Mouse (Mus musculus) brain, embryonic 14.5 days (tissue): ENCODE measurements at regions not wholly inside any gene's neighbourhood (a gene's known extent, or its start where the extent isn't known, plus 50 kb on each side); places are given as distances from the start of the nearest gene placed in this dataset.

ENCODE experiments used
- DNase-seq: peaks from one replicate; pipeline ENCODE4 v3.0.0-alpha.2; 2011; ENCODE audit warnings: low read depth
- CTCF ChIP-seq: fragments of 200-500 bp; IDR thresholded peaks from 2 replicates; pipeline ENCODE4 v1.5.1; 2012; ENCODE audit warnings: inconsistent platforms, mild to moderate bottlenecking, moderate library complexity, borderline replicate concordance; ENCODE audit not compliant: insufficient read depth, insufficient read length; ENCODE audit errors: extremely low read depth
- POLR2A ChIP-seq: fragments of 200-500 bp; IDR thresholded peaks from 2 replicates; pipeline ENCODE4 v1.6.1; 2012; ENCODE audit warnings: mild to moderate bottlenecking, inconsistent platforms, borderline replicate concordance; ENCODE audit not compliant: poor library complexity, insufficient read depth, insufficient read length, severe bottlenecking; ENCODE audit errors: extremely low read depth

- no peak for DNase-seq
- TF ChIP-seq POLR2A: no peak
- no peak for TF ChIP-seq CTCF
These were observed 52.4 kb upstream of the Adcy1 start for GRCm38 (mm10) chr11:7010858-7011257.

- TF ChIP-seq POLR2A: no peak
- no peak for TF ChIP-seq CTCF
- DNase-seq: no peak
These were observed 64.0 kb upstream of the Adcy1 start for GRCm38 (mm10) chr11:6999329-6999728.

GRCm38 (mm10) chr11:6998810-6999209 lies 64.5 kb upstream of the Adcy1 start:
- DNase-seq: no peak
- TF ChIP-seq CTCF: no peak
- TF ChIP-seq POLR2A: no peak

GRCm38 (mm10) chr11:6997508-6997907 lies 65.8 kb upstream of the Adcy1 start:
- TF ChIP-seq POLR2A (no peak), CTCF (no peak)
- no peak for DNase-seq

- DNase-seq: no peak
- TF ChIP-seq POLR2A (no peak), CTCF (no peak)
These were observed 69.6 kb upstream of the Adcy1 start for GRCm38 (mm10) chr11:6993731-6994130.

GRCm38 (mm10) chr11:6991626-6992025 lies 71.7 kb upstream of the Adcy1 start:
- TF ChIP-seq POLR2A: no peak
- no peak for TF ChIP-seq CTCF
- DNase-seq: no peak

GRCm38 (mm10) chr11:6990711-6991110 lies 72.6 kb upstream of the Adcy1 start:
- no peak for TF ChIP-seq POLR2A
- no peak for TF ChIP-seq CTCF
- no peak for DNase-seq

GRCm38 (mm10) chr11:6988884-6989824 lies 74.1 kb upstream of the Adcy1 start:
- TF ChIP-seq POLR2A (no peak), CTCF (no peak)
- DNase-seq: peak; percentile 62

- DNase-seq: peak; percentile 13
- no peak for TF ChIP-seq POLR2A
- no peak for TF ChIP-seq CTCF
These were observed 75.3 kb upstream of the Adcy1 start for GRCm38 (mm10) chr11:6987995-6988394.

GRCm38 (mm10) chr11:6987105-6987504 lies 76.2 kb upstream of the Adcy1 start:
- DNase-seq: no peak
- TF ChIP-seq POLR2A: no peak
- no peak for TF ChIP-seq CTCF

GRCm38 (mm10) chr11:6982076-6982475 lies 81.2 kb upstream of the Adcy1 start:
- DNase-seq: no peak
- no peak for TF ChIP-seq CTCF
- TF ChIP-seq POLR2A: no peak

- no peak for TF ChIP-seq CTCF
- TF ChIP-seq POLR2A: no peak
- DNase-seq: no peak
These were observed 83.6 kb upstream of the Adcy1 start for GRCm38 (mm10) chr11:6979656-6980055.

GRCm38 (mm10) chr11:6969196-6969595 lies 94.1 kb upstream of the Adcy1 start:
- no peak for TF ChIP-seq CTCF
- no peak for TF ChIP-seq POLR2A
- no peak for DNase-seq

- TF ChIP-seq POLR2A (no peak), CTCF (no peak)
- DNase-seq: peak; percentile 45
These were observed 96.3 kb upstream of the Adcy1 start for GRCm38 (mm10) chr11:6966968-6967367.
